Mouse (Mus musculus) midbrain, embryonic 15.5 days (tissue): ENCODE measurements around the gene Srebf2. TPM values are rescaled to one million over a fixed set of nuclear protein-coding genes. Genes with fewer than 3 reads are reported as not detected.
"Not testable (repeated sequence)": the region's sequence is repeated elsewhere in the genome, so short reads cannot be mapped to it uniquely, and the experiment has no call there.

ENCODE experiments used
- ATAC-seq: fragments of 200-750 bp; cut with Nextera tagmentation; replicated peaks from 2 replicates; pipeline ENCODE4 v1.8.0; 2017; ENCODE audit warnings: moderate TSS enrichment
- H3K27ac ChIP-seq: fragments of 300-500 bp; sonication (generic); 2 replicates; pipeline ENCODE4 v1.5.1; 2015; ENCODE audit warnings: mild to moderate bottlenecking, inconsistent platforms
- H3K27me3 ChIP-seq: fragments of 300-500 bp; sonication (generic); replicated peaks from 2 replicates; pipeline ENCODE4 v1.6.1; 2015; ENCODE audit warnings: inconsistent platforms
- H3K36me3 ChIP-seq: fragments of 300-500 bp; sonication (generic); replicated peaks from 2 replicates; pipeline ENCODE4 v1.6.1; 2015; ENCODE audit warnings: inconsistent platforms
- H3K4me1 ChIP-seq: fragments of 300-500 bp; sonication (generic); 2 replicates; pipeline ENCODE4 v1.6.1; 2015; ENCODE audit warnings: inconsistent platforms
- H3K4me2 ChIP-seq: fragments of 300-500 bp; sonication (generic); 2 replicates; pipeline ENCODE4 v1.6.1; 2015; ENCODE audit warnings: inconsistent platforms, mild to moderate bottlenecking, moderate library complexity
- H3K4me3 ChIP-seq: fragments of 300-500 bp; sonication (generic); 2 replicates; pipeline ENCODE4 v1.5.1; 2015; ENCODE audit warnings: mild to moderate bottlenecking, inconsistent platforms
- H3K9ac ChIP-seq: fragments of 300-500 bp; sonication (generic); 2 replicates; pipeline ENCODE4 v1.6.1; 2015; ENCODE audit warnings: mild to moderate bottlenecking, inconsistent platforms
- H3K9me3 ChIP-seq: fragments of 300-500 bp; sonication (generic); 2 replicates; pipeline ENCODE4 v1.6.1; 2016; ENCODE audit warnings: inconsistent platforms
- WGBS: fragments of 180-500 bp; shearing (Covaris S2); methylation state at CpG from one replicate; pipeline ENCODE4 v1.1.7; 2015; ENCODE audit warnings: mixed read lengths; 5-methylcytosine and 5-hydroxymethylcytosine counted together
- polyA plus RNA-seq: library from polyadenylated mRNA; unstranded; fragments of >200 nt; fragmentation: Nextera tagmentation; extraction: Ambion mirVana; gene quantifications from 2 replicates; pipeline ENCODE4 v1.2.1, GENCODE M21; 2015

Srebf2 gene
- polyA plus RNA-seq, 1 experiment from 2014 or later, result 224 TPM

GRCm38 (mm10) chr15:82225769-82226168 lies 78.8 kb downstream of the Srebf2 start:
- WGBS, result 97% methylated on average over 5 of the region's 5 CpGs
- no peaks in the 10 kb centered on the region for H3K36me3 ChIP-seq

DNA sequence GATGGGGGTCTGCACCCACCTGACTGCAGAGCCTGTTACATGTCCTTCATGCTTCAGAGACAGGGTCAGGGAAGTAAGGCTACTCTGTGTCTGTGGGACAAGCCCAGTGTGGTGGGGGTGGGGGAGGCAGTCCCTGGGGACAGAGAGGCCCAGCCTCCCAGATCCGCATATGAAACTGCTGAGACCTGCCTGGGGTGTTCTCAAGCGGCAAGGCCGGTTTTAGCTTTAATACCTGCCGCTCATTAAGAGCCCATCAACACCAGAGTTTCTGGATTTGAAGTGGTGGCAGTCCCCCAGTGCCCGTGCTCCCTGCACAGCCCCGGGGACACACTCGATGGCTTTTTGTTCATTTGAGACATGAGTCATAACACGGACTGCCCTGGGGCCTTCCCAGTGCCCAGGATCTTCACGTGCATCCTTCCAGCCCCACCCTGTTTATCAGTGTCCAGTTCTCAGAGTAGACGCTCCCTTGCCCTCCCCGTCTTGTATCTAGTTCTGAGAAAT lies 82.6 kb downstream of the Srebf2 start:
- Histone ChIP-seq H3K4me3 (no peak overlapping the region), H3K27ac (no peak overlapping the region), H3K4me1 (no peaks in the 10 kb centered on the region; the same call in 1 of the 2 replicates), H3K9me3 (no peaks in the 10 kb centered on the region), H3K36me3 (no peaks in the 10 kb centered on the region), H3K27me3 (no peaks in the 10 kb centered on the region; the same call in 1 of the 2 replicates), H3K4me2 (no peak overlapping the region), H3K9ac (no peak overlapping the region)
- WGBS, result 43% methylated on average over 11 of the region's 11 CpGs
- no peak for ATAC-seq

More at GRCm38 (mm10) chr15:82225769-82226168, 78.8 kb downstream of the Srebf2 start:
- no peak overlapping the region for H3K4me3 ChIP-seq
- H3K27me3 ChIP-seq, result peaks cover 7% of the 10 kb centered on the region
- H3K4me1 ChIP-seq, result peaks cover 10% of the 10 kb centered on the region
- no peak for ATAC-seq
- H3K9me3 ChIP-seq, result no peaks in the 10 kb centered on the region
- no peak overlapping the region for H3K9ac ChIP-seq
- H3K27ac ChIP-seq, result no peak overlapping the region
- H3K4me2 ChIP-seq, result no peak overlapping the region

- H3K4me1 ChIP-seq, result no peaks in the 10 kb centered on the region; the same call in 1 of the 2 replicates
- H3K27ac ChIP-seq, result no peak overlapping the region
- H3K4me3 ChIP-seq, result no peak overlapping the region
- no peak for ATAC-seq
- WGBS, result 74% methylated on average over 6 of the region's 6 CpGs
- no peaks in the 10 kb centered on the region for H3K9me3 ChIP-seq
- no peak overlapping the region for H3K4me2 ChIP-seq
- no peaks in the 10 kb centered on the region for H3K36me3 ChIP-seq
- H3K9ac ChIP-seq, result no peak overlapping the region
- no peaks in the 10 kb centered on the region; the same call in 1 of the 2 replicates for H3K27me3 ChIP-seq
These were observed 83.2 kb downstream of the Srebf2 start for GRCm38 (mm10) chr15:82230098-82230611.

GRCm38 (mm10) chr15:82231100-82231499 lies 84.1 kb downstream of the Srebf2 start:
- no peak for ATAC-seq
- Histone ChIP-seq H3K27ac (no peak overlapping the region), H3K36me3 (no peaks in the 10 kb centered on the region), H3K4me3 (no peak overlapping the region), H3K4me1 (no peaks in the 10 kb centered on the region; the same call in 1 of the 2 replicates), H3K9ac (no peak overlapping the region), H3K4me2 (no peak overlapping the region), H3K27me3 (no peaks in the 10 kb centered on the region), H3K9me3 (no peaks in the 10 kb centered on the region)
- 67% methylated on average over 4 of the region's 4 CpGs for WGBS

DNA sequence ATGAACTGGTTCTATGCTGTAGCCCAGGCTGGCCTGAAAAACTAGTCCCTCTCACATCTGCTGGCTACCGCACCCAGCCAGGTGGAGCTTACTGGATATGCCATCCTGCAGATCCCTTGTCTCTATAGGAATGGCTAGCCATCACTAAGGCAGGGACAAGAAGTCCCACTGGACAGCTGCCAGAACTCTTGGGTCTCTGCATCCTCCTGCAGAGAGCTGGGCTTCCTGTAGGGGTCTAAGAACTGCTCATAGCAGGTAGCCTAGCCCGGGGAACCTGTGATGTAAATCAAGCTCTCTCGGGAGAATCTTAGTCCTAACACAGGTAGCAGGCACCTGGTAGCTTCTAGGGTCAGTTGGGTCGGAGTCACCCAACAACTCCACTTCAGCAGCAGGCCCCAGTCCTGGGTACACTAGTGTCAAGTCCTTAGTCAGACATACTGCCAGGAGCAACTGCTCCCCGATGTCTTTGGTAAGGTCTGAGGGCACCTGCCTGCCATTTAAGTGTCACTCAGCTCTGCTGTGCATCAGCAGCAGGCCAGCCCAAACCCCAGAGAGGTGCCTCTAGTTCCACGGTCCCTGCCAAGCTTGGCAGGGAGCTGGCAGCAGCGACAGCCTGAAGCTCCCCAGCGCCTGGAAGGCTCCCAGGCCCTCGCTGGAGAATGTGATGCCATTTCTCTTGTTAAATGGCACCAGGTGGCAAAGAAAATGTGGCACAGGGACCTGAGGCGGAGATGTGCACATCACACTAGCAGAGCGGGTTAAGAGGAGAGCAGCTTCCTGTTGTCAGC lies 84.8 kb downstream of the Srebf2 start:
- Histone ChIP-seq H3K4me1 (no peaks in the 10 kb centered on the region; the same call in 1 of the 2 replicates), H3K9me3 (no peaks in the 10 kb centered on the region), H3K9ac (no peak overlapping the region), H3K4me3 (no peak overlapping the region), H3K27me3 (no peaks in the 10 kb centered on the region), H3K27ac (no peak overlapping the region), H3K36me3 (no peaks in the 10 kb centered on the region), H3K4me2 (no peak overlapping the region)
- WGBS, result 65% methylated on average over 11 of the region's 11 CpGs
- no peak for ATAC-seq

DNA sequence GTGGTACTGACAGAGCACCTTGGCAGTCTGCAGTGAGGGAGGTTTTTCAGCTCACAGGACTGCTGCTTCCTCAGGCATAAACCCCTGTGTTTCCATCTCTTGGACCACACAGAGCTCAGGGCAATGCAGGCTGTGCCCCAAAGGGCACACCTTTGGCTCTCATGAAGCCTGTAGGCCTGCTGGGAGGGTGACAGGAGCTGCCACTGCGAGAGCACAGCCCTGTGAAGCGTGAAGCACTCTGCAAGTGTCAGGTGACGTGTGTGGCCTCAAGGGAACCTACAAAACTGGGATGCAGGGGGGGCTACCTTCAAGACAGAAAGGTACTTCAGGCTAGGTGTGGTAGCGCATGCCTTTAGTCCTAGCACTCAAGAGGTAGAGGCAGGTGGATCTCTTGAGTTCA lies 85.7 kb downstream of the Srebf2 start:
- ATAC-seq, result no peak
- no peaks in the 10 kb centered on the region for H3K27me3 ChIP-seq
- no peak overlapping the region for H3K4me3 ChIP-seq
- WGBS, result 69% methylated on average over 4 of the region's 4 CpGs
- H3K9ac ChIP-seq, result no peak overlapping the region
- H3K36me3 ChIP-seq, result no peaks in the 10 kb centered on the region
- H3K4me2 ChIP-seq, result no peak overlapping the region
- no peaks in the 10 kb centered on the region for H3K9me3 ChIP-seq
- H3K4me1 ChIP-seq, result no peaks in the 10 kb centered on the region; the same call in 1 of the 2 replicates
- no peak overlapping the region for H3K27ac ChIP-seq

- 75% methylated on average over 10 of the region's 10 CpGs for WGBS
- no peak overlapping the region for H3K4me3 ChIP-seq
- H3K4me1 ChIP-seq, result no peaks in the 10 kb centered on the region
- H3K27ac ChIP-seq, result no peak overlapping the region
- H3K9me3 ChIP-seq, result no peaks in the 10 kb centered on the region
- H3K4me2 ChIP-seq, result no peak overlapping the region
- H3K9ac ChIP-seq, result no peak overlapping the region
- ATAC-seq, result 0 out of 2 replicates have a peak, but pooled peaks have one; percentile 33
- H3K27me3 ChIP-seq, result no peaks in the 10 kb centered on the region
- no peaks in the 10 kb centered on the region for H3K36me3 ChIP-seq
These were observed 88.7 kb downstream of the Srebf2 start for GRCm38 (mm10) chr15:82235661-82236060.

DNA sequence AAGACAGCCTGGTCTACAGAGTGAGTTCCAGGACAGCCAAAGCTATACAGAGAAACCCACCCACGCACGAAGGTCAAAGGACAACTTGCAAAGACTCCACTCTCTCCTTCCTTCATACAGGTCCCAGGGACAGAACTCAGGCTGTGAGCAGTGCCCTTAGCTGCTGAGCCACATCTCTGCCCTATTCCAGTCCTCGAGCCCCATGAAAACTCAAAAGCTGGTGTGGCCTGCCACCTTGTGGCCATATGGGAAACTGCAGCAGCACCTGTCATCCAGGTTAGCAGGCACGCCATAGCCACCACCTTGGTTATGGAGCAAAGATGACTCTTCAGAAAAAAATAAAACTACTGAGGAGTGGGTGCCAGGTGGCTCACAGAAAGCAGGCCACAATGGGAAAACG lies 89.6 kb downstream of the Srebf2 start:
- Histone ChIP-seq H3K36me3 (no peaks in the 10 kb centered on the region), H3K27ac (no peak overlapping the region), H3K4me3 (no peak overlapping the region), H3K9me3 (no peaks in the 10 kb centered on the region), H3K4me1 (no peaks in the 10 kb centered on the region), H3K4me2 (no peak overlapping the region), H3K9ac (no peak overlapping the region), H3K27me3 (no peaks in the 10 kb centered on the region)
- ATAC-seq, result peak; percentile 75
- WGBS, result 20% methylated on average over 5 of the region's 5 CpGs

GRCm38 (mm10) chr15:82243311-82243710 lies 96.3 kb downstream of the Srebf2 start:
- no peaks in the 10 kb centered on the region for H3K36me3 ChIP-seq
- H3K4me1 ChIP-seq, result peaks cover 9% of the 10 kb centered on the region
- WGBS, result 73% methylated on average over 3 of the region's 3 CpGs
- H3K9ac ChIP-seq, result no peak overlapping the region; the same call in 1 of the 2 replicates
- peak overlapping the region; percentile 60 for H3K4me3 ChIP-seq
- peak overlapping the region; percentile 84 for H3K4me2 ChIP-seq
- ATAC-seq, result no peak
- H3K27me3 ChIP-seq, result no peaks in the 10 kb centered on the region
- no peaks in the 10 kb centered on the region for H3K9me3 ChIP-seq
- no peak overlapping the region for H3K27ac ChIP-seq

GRCm38 (mm10) chr15:82243742-82244114 lies 96.7 kb downstream of the Srebf2 start:
- no peaks in the 10 kb centered on the region for H3K36me3 ChIP-seq
- H3K27me3 ChIP-seq, result no peaks in the 10 kb centered on the region
- H3K9ac ChIP-seq, result peak overlapping the region; percentile 56
- peak overlapping the region; percentile 84 for H3K4me2 ChIP-seq
- 0 out of 2 replicates have a peak overlapping the region, but pooled peaks have one; percentile 59 for H3K27ac ChIP-seq
- no peaks in the 10 kb centered on the region for H3K9me3 ChIP-seq
- no peak for ATAC-seq
- H3K4me3 ChIP-seq, result peak overlapping the region; percentile 60
- 8% methylated on average over 12 of the region's 12 CpGs for WGBS
- H3K4me1 ChIP-seq, result peaks cover 9% of the 10 kb centered on the region

DNA sequence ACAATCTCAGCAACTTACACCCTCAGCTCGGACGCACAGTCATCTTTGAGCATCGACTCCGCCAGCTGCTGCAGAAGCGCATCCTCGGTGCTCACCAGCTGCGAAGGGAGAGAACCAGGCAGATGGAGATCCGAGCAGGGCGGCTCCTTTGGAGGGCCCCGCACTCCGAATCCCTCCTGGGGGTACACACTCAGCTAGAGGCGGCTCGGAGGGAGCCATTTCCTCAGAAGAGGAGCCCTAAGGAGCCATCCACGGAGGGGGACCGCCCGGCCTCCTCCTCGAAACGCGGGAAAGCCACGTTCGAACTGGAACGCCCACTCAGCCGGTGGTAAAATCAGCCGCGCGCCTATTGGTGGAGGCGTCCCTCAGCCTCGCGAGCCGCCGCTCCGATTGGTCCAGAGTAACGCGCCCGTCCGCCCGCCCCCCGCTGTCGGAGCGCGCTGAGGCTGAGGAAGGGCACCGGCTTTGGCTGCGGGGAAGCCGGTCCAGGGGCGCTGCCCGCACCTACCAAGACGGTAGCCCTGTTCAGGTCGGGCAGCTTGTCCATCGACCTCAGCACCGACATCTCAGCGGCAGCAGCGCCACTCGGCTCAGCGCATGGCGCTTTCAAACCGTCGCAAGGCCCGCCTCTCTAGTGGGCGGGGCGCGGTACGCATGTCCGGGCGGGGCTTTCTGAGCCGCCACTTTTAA lies 97.3 kb downstream of the Srebf2 start, which contains the start of gene Cenpm:
Gene Cenpm, minus strand, starts transcription at position 634 of the 690 bp plus-strand sequence.
- Histone ChIP-seq H3K9ac (peak within 1 kb of the TSS; percentile 56), H3K4me2 (peak within 1 kb of the TSS; percentile 84), H3K4me1 (peaks cover 9% of the 10 kb centered on the region), H3K4me3 (peak within 1 kb of the TSS; percentile 60), H3K27ac (peak within 1 kb of the TSS; percentile 59), H3K9me3 (no peaks in the 10 kb centered on the region), H3K27me3 (no peaks in the 10 kb centered on the region), H3K36me3 (no peaks in the 10 kb centered on the region)
- WGBS, result under 1% methylated on average over 65 of the region's 65 CpGs
- ATAC-seq, result peak; percentile 98

- H3K36me3 ChIP-seq, H3K9ac ChIP-seq, H3K27me3 ChIP-seq, H3K9me3 ChIP-seq, H3K4me1 ChIP-seq: not testable (repeated sequence)
- Histone ChIP-seq H3K4me2 (peak overlapping the region; percentile 84), H3K27ac (peak overlapping the region; percentile 59; the same call in 1 of the 2 replicates), H3K4me3 (peak overlapping the region; percentile 60)
- 22% methylated on average over 9 of the region's 9 CpGs for WGBS
- peak; percentile 49; the same call in 1 of the 2 replicates for ATAC-seq
These were observed 97.8 kb downstream of the Srebf2 start for GRCm38 (mm10) chr15:82244805-82245161.
